Mouse (Mus musculus): ENCODE measurements around the gene Sgtb.

Gene Sgtb

DNA sequence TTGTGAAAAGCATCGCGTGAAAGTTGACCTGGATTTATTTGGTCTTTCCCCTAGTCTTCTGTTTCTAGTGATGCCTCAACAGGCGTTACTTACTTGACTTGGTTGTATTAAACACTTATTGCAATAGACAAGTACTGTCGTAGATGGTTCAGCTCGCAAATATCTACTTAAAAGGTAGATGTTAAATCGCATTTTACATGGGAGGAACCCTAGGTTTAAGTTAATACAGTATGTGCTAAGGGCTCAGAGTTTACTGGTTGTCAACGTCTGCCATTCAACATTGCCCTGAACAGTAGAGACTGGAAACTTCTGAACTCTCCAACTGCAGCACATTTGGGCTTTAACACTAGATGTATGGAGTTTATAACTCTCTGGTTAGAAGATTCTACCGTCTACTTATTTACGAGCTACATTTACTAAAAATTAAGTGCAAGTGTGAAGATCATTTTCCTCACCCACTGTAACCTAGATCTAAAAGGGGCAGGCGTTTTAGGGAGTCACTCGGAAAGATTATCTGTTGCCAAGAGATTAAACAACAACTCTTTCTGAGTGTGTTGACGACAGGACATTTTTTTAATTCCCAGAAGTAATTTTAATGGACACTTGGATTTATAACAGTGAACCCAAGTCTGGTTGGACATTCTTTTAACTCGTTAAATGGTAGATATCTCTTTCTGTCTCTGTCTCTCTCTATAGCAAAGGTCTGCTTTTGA is 69.8 kb downstream of the Sgtb start:
- no peak for DNase-seq (ENCODE audit: low spot score)

DNA sequence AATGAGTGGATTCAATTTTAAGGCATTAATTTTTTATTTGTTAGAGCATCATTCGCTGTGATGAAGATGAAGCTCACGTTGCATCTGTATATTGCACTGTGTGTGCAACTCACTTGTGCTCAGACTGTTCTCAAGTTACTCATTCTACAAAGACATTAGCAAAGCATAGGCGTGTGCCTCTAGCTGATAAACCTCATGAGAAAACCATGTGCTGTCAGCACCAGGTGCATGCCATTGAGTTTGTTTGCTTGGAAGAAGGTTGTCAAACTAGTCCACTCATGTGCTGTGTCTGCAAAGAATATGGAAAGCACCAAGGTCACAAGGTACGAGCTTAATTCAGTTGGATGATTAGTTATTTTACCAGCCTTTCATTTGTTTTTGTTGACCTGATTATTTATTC is 77.8 kb downstream of the Sgtb start:
- no peak for DNase-seq (ENCODE audit: low spot score)
